Mouse (Mus musculus): ENCODE measurements at regions not wholly inside any gene's neighbourhood (a gene's known extent, or its start where the extent isn't known, plus 50 kb on each side); places are given as distances from the start of the nearest gene placed in this dataset.
A peak's percentile ranks its signal among the peaks of the same experiment; 100 is the strongest.

GRCm38 (mm10) chr10:116649287-116649686, 68.0 kb upstream of the Cnot2 start:
- DNase-seq, result no peak

GRCm38 (mm10) chr10:116646035-116646434, 64.7 kb upstream of the Cnot2 start:
- DNase-seq, result no peak

GRCm38 (mm10) chr10:116645631-116646030, 64.3 kb upstream of the Cnot2 start:
- peak; percentile 86 for DNase-seq

- no peak for DNase-seq
These were observed 63.8 kb upstream of the Cnot2 start for GRCm38 (mm10) chr10:116645108-116645507.

All from cerebellum, adult 11-12 months (tissue).